Mouse (Mus musculus) left cerebral cortex, postnatal 25 days (tissue): Measurements from ENCODE around the gene Bend3. TPM values are rescaled to one million over a fixed set of nuclear protein-coding genes. Genes with fewer than 3 reads are reported as not detected.

Experiments used
- DNase-seq, 2 experiments: peaks; one replicate each; pipeline ENCODE4 v3.0.0; 2022; ENCODE audit warnings: low spot score in 2 of 2, mixed read lengths in 1 of 2
- intact Hi-C: fragments of 180-260 bp; cut with DNase I; formaldehyde crosslinking; loops from one replicate; pipeline ENCODE4 v1.15.1; 2025
- total RNA-seq, 2 experiments: library from RNA; stranded (reverse); gene quantifications; 2 replicates each; pipeline ENCODE4 v1.2.3; 2021

Bend3 gene
- total RNA-seq, 2 experiments from 2014 or later, result 4.3 to 5.9 TPM

DNA sequence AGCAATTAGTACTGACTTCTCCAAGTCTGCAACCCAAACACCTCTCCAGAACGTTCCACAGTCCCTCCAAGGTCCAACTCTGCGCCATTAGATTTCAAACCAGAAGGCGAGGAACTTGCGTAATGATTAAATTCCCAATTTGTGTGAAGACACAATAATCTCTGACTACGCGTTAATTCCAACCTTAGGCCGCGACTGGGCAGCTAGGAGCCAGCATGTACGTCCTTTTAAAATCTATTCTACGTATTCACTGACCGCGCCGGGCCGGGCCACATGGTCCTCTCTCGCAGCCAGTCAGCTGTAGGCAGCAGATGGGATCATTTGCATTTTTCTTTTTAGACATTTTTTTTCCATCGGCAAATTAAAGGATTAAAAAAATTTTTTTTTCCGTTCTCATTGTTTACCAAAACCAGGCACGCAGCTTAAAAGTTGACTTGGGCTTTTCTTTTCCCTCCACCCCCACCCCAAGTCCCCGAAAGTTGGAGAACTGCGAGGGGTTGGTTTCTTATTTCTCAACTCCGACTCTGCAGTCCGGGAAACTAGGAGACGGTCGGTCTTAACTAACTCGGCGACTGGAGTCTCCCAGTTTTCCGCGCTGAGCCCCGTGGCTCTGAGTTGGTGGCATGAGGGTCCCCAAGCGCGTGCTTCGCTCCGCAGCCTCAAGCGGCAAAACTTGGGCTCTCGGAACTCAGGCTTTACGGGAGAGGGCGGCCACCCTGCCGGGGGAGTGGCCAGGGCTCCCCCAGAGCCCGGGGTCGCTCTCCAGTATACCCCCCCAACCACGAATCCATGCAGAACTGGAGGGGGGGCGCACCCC is 558 bp upstream of the Bend3 start:
- intact Hi-C loops, result loop anchor here (2.0 kb wide), 1 partner anchor 303 kb away; the partner anchor contains the start of genes 9030612E09Rik and Sobp
- peak; percentile 39 to 63 for DNase-seq

DNA sequence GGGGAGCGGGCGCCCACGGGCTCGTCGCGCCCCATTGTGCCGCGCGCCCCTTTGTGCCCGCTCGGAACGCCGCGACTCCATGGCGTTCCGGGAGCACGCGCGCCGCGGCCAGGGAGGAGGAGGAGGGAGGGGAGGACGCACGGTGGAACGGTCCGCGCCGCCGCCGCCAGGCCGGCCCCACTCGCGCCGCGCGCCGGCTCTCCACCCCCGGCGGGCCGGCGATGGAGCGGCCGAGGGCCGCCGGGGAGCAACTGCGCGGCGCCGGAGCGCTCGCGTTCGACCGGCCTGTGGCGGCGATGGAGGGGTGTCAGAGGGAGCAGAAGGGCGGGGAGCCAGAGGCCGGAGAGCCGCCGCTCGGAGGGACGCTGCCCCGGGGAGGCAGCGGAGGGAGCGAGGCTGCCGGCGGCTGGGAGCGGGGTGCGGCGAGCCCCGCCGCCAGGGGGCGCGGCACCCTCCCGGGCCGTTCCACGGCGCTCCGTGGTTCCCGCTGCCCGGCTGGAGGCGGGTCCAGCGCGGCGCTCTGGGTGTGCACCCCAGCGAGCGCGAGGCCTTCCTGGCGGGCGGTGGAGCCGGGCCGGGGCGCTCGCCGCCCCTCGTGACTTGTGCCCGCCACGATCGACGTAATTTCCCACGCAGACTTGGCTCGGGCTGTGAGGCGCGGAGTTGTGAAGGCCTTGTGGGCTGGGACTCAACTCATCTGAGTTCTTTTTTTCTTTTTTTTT is 966 bp downstream of the Bend3 start:
- intact Hi-C loops, result loop anchor here (1.0 to 2.0 kb wide), 2 partner anchors 62 to 305 kb away; partner anchors contain the start of genes 9030612E09Rik and Sobp

DNA sequence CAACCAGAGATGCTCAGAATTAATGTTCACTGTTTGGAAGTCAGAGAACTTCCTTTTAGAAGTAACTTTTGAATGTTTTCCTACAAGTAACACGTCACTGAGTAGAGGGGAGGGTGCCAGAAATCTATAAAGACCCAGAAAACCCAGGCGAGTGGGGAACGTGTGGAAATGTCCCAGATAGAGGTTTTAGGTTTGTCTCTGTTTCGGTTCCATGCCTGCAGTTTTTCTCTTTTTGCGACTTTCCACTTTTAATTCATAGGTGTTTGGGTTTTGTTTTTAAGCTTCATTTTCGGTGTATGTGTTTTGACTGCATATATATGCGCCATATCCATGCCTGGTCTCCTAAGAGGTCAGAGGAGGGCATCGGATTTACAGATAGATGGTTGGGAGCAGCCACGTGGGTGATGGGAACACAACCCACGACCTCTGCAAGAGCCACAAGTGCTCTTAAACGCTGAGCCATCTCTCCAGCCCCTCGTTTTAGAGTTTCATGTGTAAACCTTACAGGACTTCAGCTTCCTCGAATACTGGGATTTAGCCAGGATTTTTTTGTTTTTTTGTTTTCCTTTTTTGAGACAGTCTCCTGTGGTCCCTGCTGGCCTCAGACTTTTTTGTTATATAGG is 1.7 kb downstream of the Bend3 start:
- intact Hi-C loops, result no loop called here
- no peak for DNase-seq

More for the DNA sequence above, 966 bp downstream of the Bend3 start:
- peak; percentile 72 to 84 for DNase-seq

GRCm38 (mm10) chr10:43481179-43481578 is 2.5 kb downstream of the Bend3 start:
- no peak for DNase-seq
- intact Hi-C loops, result no loop called here

DNA sequence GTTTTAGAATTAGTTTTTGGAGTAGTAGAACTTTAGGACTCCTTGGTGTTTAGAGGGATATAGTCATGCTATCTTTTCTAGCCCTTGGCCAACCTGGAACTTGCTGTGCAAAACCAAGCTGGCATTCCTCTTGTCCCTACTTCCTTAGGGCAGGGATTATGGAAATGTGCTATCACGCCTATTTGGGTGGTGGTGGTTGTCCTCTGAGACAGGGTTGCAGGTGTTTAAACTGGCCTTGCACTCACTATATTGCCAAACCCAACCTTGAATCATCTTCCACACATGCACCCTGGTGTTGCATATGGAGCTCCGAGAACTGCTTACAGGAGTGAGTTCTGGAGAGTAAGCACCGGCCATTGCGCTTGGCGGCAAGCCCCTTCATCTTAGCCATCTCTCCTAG is 3.4 kb downstream of the Bend3 start:
- intact Hi-C loops, result no loop called here
- DNase-seq, result no peak

- no peak for DNase-seq
- intact Hi-C loops, result no loop called here
Measured at GRCm38 (mm10) chr10:43483426-43483995, 4.9 kb downstream of the Bend3 start.

- DNase-seq, result no peak
- intact Hi-C loops, result no loop called here
Measured at GRCm38 (mm10) chr10:43485751-43486268, 7.2 kb downstream of the Bend3 start.

DNA sequence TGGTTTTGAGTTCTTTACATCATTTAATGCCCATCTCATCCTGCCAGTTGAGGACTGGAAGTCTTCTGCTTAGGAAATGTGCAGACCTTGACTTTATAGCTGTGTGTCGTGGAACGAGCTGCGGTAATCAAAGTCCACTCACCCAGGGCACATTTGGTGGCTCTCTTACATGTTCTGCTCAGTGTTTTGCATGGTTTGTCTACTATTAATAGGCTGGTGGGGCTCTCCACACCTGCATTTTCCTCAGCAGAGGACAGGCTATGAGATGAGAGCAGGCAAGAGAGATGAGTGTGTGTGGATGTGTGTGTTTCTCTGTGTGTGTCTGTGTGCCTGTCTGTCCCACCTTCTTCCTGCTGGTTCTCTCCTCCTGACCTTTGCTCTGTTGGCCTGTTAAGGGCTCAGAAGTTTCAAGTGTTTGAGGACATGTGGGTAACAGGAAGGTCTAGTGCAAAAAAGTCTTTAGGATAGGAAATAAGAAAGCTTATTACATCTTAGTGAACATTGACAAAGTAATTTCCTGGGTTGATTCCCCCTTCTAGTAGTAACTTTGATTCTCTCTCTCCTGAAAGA is 8.9 kb downstream of the Bend3 start:
- no peak for DNase-seq
- intact Hi-C loops, result no loop called here

DNA sequence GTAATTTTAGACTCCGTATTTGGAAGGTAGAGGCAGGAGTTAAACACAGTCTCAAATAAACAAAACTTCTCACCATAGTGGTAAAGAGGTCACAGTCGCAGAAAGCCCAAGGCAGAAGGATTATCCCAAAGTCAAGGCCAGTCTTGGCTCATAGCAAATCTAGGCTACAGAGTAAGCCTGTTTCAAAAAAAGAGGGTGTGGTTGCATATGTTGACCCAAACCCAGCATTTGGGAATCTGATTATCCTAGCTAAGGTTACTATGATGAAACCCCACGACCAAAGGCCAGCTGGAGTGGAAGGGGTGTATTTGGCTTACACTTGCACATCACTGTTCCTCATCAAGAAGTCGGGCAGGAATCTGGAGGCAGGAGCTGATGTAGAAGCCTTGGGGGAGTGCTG is 9.6 kb downstream of the Bend3 start:
- intact Hi-C loops, result no loop called here
- no peak for DNase-seq

DNA sequence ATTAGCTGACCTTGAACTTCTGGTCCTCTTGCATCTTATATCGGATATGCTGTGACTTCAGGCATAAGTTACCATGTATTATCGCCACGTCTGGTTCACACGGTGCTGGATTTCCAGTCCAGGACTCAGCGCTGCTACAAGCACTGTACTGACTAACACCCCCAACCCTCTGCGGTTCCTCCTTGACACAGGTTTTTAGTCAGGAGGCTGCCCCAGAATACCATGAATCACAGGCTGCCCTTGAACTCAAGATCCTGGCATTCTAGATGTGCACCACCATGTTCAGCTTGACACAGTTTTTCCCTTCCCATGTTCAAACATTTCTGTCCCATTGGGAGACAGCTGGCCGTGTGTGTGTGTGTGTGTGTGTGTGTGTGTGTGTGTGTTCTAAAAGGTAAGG is 10.5 kb downstream of the Bend3 start:
- no peak for DNase-seq
- intact Hi-C loops, result no loop called here

DNA sequence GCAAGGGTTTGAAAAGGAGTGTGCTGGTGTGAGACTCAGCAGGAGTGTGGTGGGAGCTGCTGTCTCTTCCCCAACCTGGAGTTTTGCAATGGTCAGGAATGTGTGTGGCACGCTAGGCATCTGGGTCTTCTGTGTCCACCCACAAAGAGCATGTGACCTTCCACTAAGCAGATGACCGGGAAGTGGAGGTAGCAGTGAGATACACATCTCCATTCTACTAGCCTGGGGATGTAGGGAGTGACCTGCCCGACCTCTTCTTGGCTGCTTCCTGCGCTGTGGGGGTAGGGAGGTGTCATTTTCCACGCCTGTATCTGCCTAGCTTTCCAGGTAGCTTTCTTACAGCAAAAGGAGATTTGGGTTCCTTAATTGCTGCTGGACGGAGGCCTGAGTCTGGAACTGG is 10.9 kb downstream of the Bend3 start:
- intact Hi-C loops, result no loop called here

GRCm38 (mm10) chr10:43490034-43490433 is 11.4 kb downstream of the Bend3 start:
- no peak for DNase-seq
- intact Hi-C loops, result no loop called here

More for the DNA sequence above, 10.9 kb downstream of the Bend3 start:
- no peak for DNase-seq

DNA sequence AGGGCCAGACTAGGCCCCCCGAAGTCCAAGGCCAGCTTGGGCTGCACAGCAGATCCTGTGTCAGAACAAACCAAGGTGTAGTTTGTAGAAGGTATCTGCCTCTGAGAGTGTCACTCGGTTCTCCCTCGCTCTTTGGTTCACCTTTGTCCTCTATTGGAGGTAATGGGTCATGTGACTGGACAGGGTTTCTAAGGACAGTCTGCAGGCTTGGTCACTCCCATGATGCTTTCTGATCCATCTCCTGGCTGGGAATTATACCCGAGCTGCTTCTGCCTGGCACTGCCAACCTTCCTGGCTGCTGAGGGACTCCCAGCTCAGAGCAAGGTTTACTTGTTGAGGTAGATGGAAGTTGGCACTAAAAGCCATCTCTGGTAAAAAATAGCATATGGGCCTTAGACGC is 12.2 kb downstream of the Bend3 start:
- intact Hi-C loops, result no loop called here
- no peak for DNase-seq

DNA sequence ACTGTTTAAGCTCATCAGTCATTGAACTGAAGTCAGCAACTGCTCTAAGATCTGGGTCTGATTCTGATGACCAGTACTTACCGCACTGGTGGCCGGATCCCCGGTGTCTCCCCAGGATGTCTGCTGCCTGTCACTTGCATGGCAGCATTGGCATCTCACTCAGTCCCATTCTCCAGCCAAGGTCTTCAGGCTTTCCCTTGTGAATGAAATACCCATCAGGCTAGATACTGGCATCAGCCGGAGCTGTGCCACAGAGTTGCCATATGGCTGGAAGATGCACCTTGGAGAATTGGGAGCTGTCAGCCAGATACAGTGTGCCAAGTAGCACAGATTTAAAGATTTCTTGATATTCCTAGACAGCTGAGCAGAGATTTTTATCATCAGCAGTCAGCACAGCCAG is 24.0 kb downstream of the Bend3 start:
- DNase-seq, result no peak
- intact Hi-C loops, result no loop called here

DNA sequence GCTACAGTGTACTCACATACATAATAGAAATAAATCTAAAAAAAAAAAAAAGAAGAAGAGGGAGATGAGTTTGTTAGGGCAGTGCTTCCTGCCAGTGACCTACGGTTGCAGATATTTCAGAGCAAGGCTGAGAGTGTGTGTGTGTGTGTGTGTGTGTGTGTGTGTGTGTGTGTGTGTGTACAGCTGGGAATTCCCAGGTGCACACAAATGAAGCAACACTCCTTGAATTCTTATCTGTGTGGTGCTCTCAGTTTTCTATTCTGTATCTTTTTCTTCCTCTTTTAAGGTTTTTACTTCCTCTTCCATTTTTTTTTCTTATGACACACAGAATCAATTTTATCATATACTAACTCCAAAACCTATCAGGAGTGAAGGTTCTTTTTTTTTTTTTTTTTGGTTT is 25.7 kb downstream of the Bend3 start:
- no peak for DNase-seq
- intact Hi-C loops, result no loop called here

GRCm38 (mm10) chr10:43507051-43507450 is 28.4 kb downstream of the Bend3 start:
- intact Hi-C loops, result no loop called here

GRCm38 (mm10) chr10:43509228-43509627 is 30.6 kb downstream of the Bend3 start:
- intact Hi-C loops, result no loop called here
- DNase-seq, result no peak

More at GRCm38 (mm10) chr10:43507051-43507450, 28.4 kb downstream of the Bend3 start:
- no peak for DNase-seq

- intact Hi-C loops, result no loop called here
- no peak for DNase-seq
Measured at GRCm38 (mm10) chr10:43512976-43513375, 34.3 kb downstream of the Bend3 start.

DNA sequence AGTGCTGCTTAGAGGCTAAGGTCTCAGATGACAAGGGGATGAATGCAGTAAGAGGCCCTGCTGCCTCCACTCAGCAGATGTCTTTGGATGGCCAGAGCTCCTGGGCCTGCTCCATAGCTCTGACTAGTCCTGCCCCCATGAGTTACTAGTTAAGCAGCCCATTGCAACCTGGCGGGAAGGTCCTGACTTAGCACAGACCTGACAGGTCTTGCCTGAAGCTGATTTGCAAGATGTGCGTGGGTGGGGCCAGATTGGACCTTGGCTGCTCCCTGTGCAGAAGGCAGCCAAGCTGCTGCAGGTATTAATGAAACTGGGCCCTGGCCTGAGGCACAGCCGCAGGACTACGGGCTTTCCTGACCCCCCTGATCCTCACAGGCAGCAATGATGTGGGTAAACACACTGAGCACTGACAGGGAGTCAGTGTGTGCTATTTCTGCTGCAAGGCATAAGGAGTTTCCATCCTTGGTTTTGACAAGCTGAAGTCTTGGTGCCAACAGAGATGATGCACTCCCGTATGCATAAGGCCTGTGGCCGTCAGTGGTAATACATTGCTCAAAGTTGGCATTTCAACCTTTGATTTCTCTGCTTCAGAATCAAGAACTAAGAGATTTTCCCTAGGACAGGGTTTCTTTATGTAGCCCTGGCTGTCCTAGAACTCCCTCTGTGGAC is 38.5 kb downstream of the Bend3 start:
- DNase-seq, result no peak

More for the DNA sequence above, 38.5 kb downstream of the Bend3 start:
- intact Hi-C loops, result no loop called here
